Mouse (Mus musculus) ES-E14 (cell line): Measurements from ENCODE around the gene Lmcd1. TPM values are rescaled to one million over a fixed set of nuclear protein-coding genes. Genes with fewer than 3 reads are reported as not detected.

Experiments used
- DNase-seq: peaks from one replicate; pipeline ENCODE4 v3.0.0-alpha.2; 2013; ENCODE audit warnings: low read depth, low spot score
- H3K27ac ChIP-seq: 2 replicates; pipeline ENCODE4 v1.5.1; 2012; ENCODE audit warnings: low read depth, mild to moderate bottlenecking, low read length, moderate library complexity, mixed read lengths; ENCODE audit not compliant: poor library complexity, insufficient read depth, severe bottlenecking
- H3K36me3 ChIP-seq: 2 replicates; pipeline ENCODE4 v1.6.1; 2012; ENCODE audit warnings: mild to moderate bottlenecking, low read length, moderate library complexity, mixed read lengths; ENCODE audit not compliant: control insufficient read depth, poor library complexity, insufficient read depth, severe bottlenecking
- H3K4me1 ChIP-seq, 2 experiments: fragments of 150-350 bp in 1 of 2; sonication (generic) in 1 of 2; 2 replicates each; pipeline ENCODE4 v1.6.1; 2012; ENCODE audit warnings: low read length in 2 of 2, mild to moderate bottlenecking in 1 of 2, mixed read lengths in 1 of 2; ENCODE audit not compliant: control insufficient read depth in 2 of 2, insufficient read depth in 2 of 2, poor library complexity in 1 of 2
- H3K4me3 ChIP-seq, 2 experiments: fragments of 150-350 bp in 1 of 2; sonication (generic) in 1 of 2; 2 replicates each; pipeline ENCODE4 v1.5.1; 2012; ENCODE audit warnings: low read length in 2 of 2, low read depth in 1 of 2, mild to moderate bottlenecking in 1 of 2, mixed read lengths in 1 of 2; ENCODE audit not compliant: insufficient read depth in 1 of 2, poor library complexity in 1 of 2, severe bottlenecking in 1 of 2
- H3K9ac ChIP-seq: 2 replicates; pipeline ENCODE4 v1.6.1; 2012; ENCODE audit warnings: low read depth, mild to moderate bottlenecking, low read length, mixed read lengths; ENCODE audit not compliant: poor library complexity, insufficient read depth, severe bottlenecking
- H3K9me3 ChIP-seq: fragments of 150-350 bp; sonication (generic); 2 replicates; pipeline ENCODE4 v1.6.1; 2012; ENCODE audit warnings: low read depth, mild to moderate bottlenecking, low read length; ENCODE audit not compliant: control insufficient read depth, insufficient read depth
- CHD2 ChIP-seq: IDR thresholded peaks from 2 replicates; pipeline ENCODE4 v1.6.1; 2014; ENCODE audit warnings: mild to moderate bottlenecking, low read depth, low read length, inconsistent platforms
- HCFC1 ChIP-seq: IDR thresholded peaks from 2 replicates; pipeline ENCODE4 v1.6.1; 2012; ENCODE audit warnings: low read length, inconsistent platforms, borderline replicate concordance; ENCODE audit not compliant: insufficient read depth
- MAFK ChIP-seq: IDR thresholded peaks from 2 replicates; pipeline ENCODE4 v1.6.1; 2014; ENCODE audit warnings: mild to moderate bottlenecking, low read depth, low read length, inconsistent platforms; ENCODE audit not compliant: insufficient read depth
- ZC3H11A ChIP-seq: IDR thresholded peaks from 2 replicates; pipeline ENCODE4 v1.6.1; 2012; ENCODE audit warnings: low read depth, mild to moderate bottlenecking, inconsistent platforms, low read length, borderline replicate concordance
- ZNF384 ChIP-seq: IDR thresholded peaks from 2 replicates; pipeline ENCODE4 v1.6.1; 2012; ENCODE audit warnings: low read depth, low read length, inconsistent platforms
- in situ Hi-C, 2 experiments: fragments of 600-800 bp; cut with MboI; formaldehyde crosslinking; loops; one replicate each; pipeline ENCODE4 v1.15.1; 2025; ENCODE audit warnings: low sequenced_read_pairs in 2 of 2, inconsistent platforms in 1 of 2; ENCODE audit not compliant: unreplicated experiment in 2 of 2
- total RNA-seq: library from RNA; depleted of rRNA; stranded (reverse); fragments of 300-350 nt; gene quantifications from 2 replicates; pipeline ENCODE4 v1.2.3, GENCODE M21; 2012; rRNA removed

The Lmcd1 gene
- 0.18 and 0.37 TPM in 2 replicates for total RNA-seq

- DNase-seq = peak; percentile 62
- Histone ChIP-seq H3K4me3 (peak within 1 kb of the TSS; percentile 16 to 25; a peak in 2 of 4 replicates), H3K9me3 (no peaks in the 10 kb centered on the region), H3K36me3 (no peaks in the 10 kb centered on the region), H3K27ac (no peak within 1 kb of the TSS), H3K9ac (no peak within 1 kb of the TSS), H3K4me1 (no peaks in the 10 kb centered on the region)
- peak; percentile 68; the same call in 1 of the 2 replicates for TF ChIP-seq CHD2
- no peak for TF ChIP-seq ZNF384
- TF ChIP-seq HCFC1 = no peak
- TF ChIP-seq MAFK = no peak
- no peak for TF ChIP-seq ZC3H11A
- in situ Hi-C loops = no loop called here
Measured at GRCm38 (mm10) chr6:112273501-112274205, at the start of gene Lmcd1. TSS of gene Lmcd1 (plus strand) at chr6:112273758.

GRCm38 (mm10) chr6:112223877-112224632, 49.5 kb upstream of the Lmcd1 start:
- TF ChIP-seq ZNF384 (no peak), CHD2 (no peak), HCFC1 (no peak)
- no peaks in the 10 kb centered on the region for H3K9me3 ChIP-seq
- H3K4me3 ChIP-seq = no peak overlapping the region
- no peaks in the 10 kb centered on the region for H3K36me3 ChIP-seq
- DNase-seq = no peak
- no peak overlapping the region for H3K27ac ChIP-seq
- H3K9ac ChIP-seq = no peak overlapping the region
- in situ Hi-C loops = no loop called here
- no peaks in the 10 kb centered on the region for H3K4me1 ChIP-seq

- Histone ChIP-seq H3K36me3 (no peaks in the 10 kb centered on the region), H3K4me1 (no peaks in the 10 kb centered on the region), H3K9me3 (no peaks in the 10 kb centered on the region), H3K27ac (no peak overlapping the region), H3K4me3 (no peak overlapping the region), H3K9ac (no peak overlapping the region)
- TF ChIP-seq ZC3H11A (no peak), MAFK (no peak)
- DNase-seq = no peak
- in situ Hi-C loops = no loop called here
Measured at GRCm38 (mm10) chr6:112236775-112237174, 36.8 kb upstream of the Lmcd1 start.

- no peak for DNase-seq
- no peaks in the 10 kb centered on the region for H3K4me1 ChIP-seq
- TF ChIP-seq MAFK (no peak), ZNF384 (no peak), ZC3H11A (no peak), HCFC1 (no peak), CHD2 (no peak)
- no peak overlapping the region for H3K27ac ChIP-seq
- H3K9me3 ChIP-seq = no peaks in the 10 kb centered on the region; the same call in 1 of the 2 replicates
- no peak overlapping the region for H3K9ac ChIP-seq
- in situ Hi-C loops = no loop called here
- H3K4me3 ChIP-seq = no peak overlapping the region
- H3K36me3 ChIP-seq = no peaks in the 10 kb centered on the region
Measured at GRCm38 (mm10) chr6:112242216-112242615, 31.3 kb upstream of the Lmcd1 start.

GRCm38 (mm10) chr6:112245639-112246038, 27.9 kb upstream of the Lmcd1 start:
- Histone ChIP-seq H3K4me3 (no peak overlapping the region), H3K9ac (no peak overlapping the region), H3K9me3 (no peaks in the 10 kb centered on the region; the same call in 1 of the 2 replicates), H3K27ac (no peak overlapping the region), H3K4me1 (no peaks in the 10 kb centered on the region), H3K36me3 (no peaks in the 10 kb centered on the region)
- no peak for TF ChIP-seq HCFC1
- no peak for TF ChIP-seq MAFK
- no peak for TF ChIP-seq ZNF384
- TF ChIP-seq CHD2 = no peak
- no peak for TF ChIP-seq ZC3H11A
- no peak for DNase-seq
- in situ Hi-C loops = no loop called here
